Mouse (Mus musculus): ENCODE data around the gene Csf1.

DNA sequence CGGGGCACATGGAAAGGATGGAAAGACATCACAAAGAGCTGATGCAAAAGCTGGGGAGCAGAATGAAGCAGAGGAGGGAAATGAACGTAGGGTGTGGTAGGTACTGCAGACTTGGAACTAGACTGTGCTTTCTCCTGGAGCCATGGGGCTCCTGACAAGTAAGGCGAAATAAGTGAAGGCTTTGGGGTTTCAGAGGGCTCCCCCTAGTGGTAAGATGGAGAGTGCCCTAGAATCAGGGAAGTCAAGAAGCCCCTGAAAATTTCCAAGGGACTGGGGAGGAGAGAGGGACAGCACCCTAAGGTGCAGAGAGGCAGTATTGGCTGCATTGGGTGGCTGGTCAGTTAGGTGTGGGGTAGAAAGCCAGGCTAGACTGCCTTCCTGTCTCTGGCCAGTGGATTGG is 5.6 kb downstream of the Csf1 start:
- TF ChIP-seq GATA1 (IDR thresholded peaks at IDR 0.05; ENCODE audit: borderline replicate concordance, low read length): no peak
- no peak for TF ChIP-seq FLI1 (IDR thresholded peaks at IDR 0.05; ENCODE audit: low read length)
